Mouse (Mus musculus): Measurements from ENCODE around the gene 2610528J11Rik.
"Not testable (repeated sequence)": the region's sequence is repeated elsewhere in the genome, so short reads cannot be mapped to it uniquely, and the experiment has no call there.

The 2610528J11Rik gene

GRCm38 (mm10) chr4:118542510-118543157 is 15.8 kb downstream of the 2610528J11Rik start:
- CTCF ChIA-PET = no interaction called here

GRCm38 (mm10) chr4:118543158-118543530 is 16.3 kb downstream of the 2610528J11Rik start:
- CTCF ChIA-PET = no interaction called here

- CTCF ChIA-PET = no interaction called here
Observed at GRCm38 (mm10) chr4:118543592-118544260, 16.9 kb downstream of the 2610528J11Rik start, which contains the start of gene Tmem125. TSS of gene Tmem125 (minus strand) at chr4:118544044.

GRCm38 (mm10) chr4:118544441-118545127 is 17.8 kb downstream of the 2610528J11Rik start:
- CTCF ChIA-PET = no interaction called here

- CTCF ChIA-PET = not testable (repeated sequence)
Observed at GRCm38 (mm10) chr4:118547424-118548129, 20.8 kb downstream of the 2610528J11Rik start.

GRCm38 (mm10) chr4:118548130-118548480 is 21.3 kb downstream of the 2610528J11Rik start:
- CTCF ChIA-PET = not testable (repeated sequence)

- CTCF ChIA-PET = no interaction called here
Observed at GRCm38 (mm10) chr4:118553039-118553649, 26.3 kb downstream of the 2610528J11Rik start.

- CTCF ChIA-PET = no interaction called here
Observed at GRCm38 (mm10) chr4:118564062-118564925, 37.5 kb downstream of the 2610528J11Rik start.

GRCm38 (mm10) chr4:118564926-118565279 is 38.1 kb downstream of the 2610528J11Rik start:
- CTCF ChIA-PET = no interaction called here

- CTCF ChIA-PET = no interaction called here
Observed at GRCm38 (mm10) chr4:118566161-118566676, 39.4 kb downstream of the 2610528J11Rik start.

GRCm38 (mm10) chr4:118568709-118569108 is 41.9 kb downstream of the 2610528J11Rik start:
- CTCF ChIA-PET = no interaction called here

GRCm38 (mm10) chr4:118569320-118569719 is 42.5 kb downstream of the 2610528J11Rik start:
- CTCF ChIA-PET = no interaction called here

GRCm38 (mm10) chr4:118571441-118571840 is 44.6 kb downstream of the 2610528J11Rik start:
- CTCF ChIA-PET = no interaction called here

- CTCF ChIA-PET = no interaction called here
Observed at GRCm38 (mm10) chr4:118576097-118576496, 49.3 kb downstream of the 2610528J11Rik start.

- CTCF ChIA-PET = no interaction called here
Observed at GRCm38 (mm10) chr4:118579313-118579712, 52.5 kb downstream of the 2610528J11Rik start.

All from spleen, embryonic (tissue).